Mouse (Mus musculus) ES-E14 (cell line): Measurements from ENCODE around the gene Dhx33.

Source experiments
- CHD2 ChIP-seq: IDR thresholded peaks from 2 replicates; pipeline ENCODE4 v1.6.1; 2014; ENCODE audit warnings: mild to moderate bottlenecking, low read depth, low read length, inconsistent platforms
- ZNF384 ChIP-seq: IDR thresholded peaks from 2 replicates; pipeline ENCODE4 v1.6.1; 2012; ENCODE audit warnings: low read depth, low read length, inconsistent platforms

GRCm38 (mm10) chr11:70964222-70964907 lies 39.9 kb downstream of the Dhx33 start:
- TF ChIP-seq ZNF384 (no peak), CHD2 (no peak)
